Mouse (Mus musculus) cerebellum, postnatal 14 days (tissue): ENCODE results near the gene Zscan2.

Experiments
- DNase-seq, 2 experiments: peaks; one replicate each; pipeline ENCODE4 v3.0.0; 2021; ENCODE audit warnings: mixed read lengths in 2 of 2

The Zscan2 gene

DNA sequence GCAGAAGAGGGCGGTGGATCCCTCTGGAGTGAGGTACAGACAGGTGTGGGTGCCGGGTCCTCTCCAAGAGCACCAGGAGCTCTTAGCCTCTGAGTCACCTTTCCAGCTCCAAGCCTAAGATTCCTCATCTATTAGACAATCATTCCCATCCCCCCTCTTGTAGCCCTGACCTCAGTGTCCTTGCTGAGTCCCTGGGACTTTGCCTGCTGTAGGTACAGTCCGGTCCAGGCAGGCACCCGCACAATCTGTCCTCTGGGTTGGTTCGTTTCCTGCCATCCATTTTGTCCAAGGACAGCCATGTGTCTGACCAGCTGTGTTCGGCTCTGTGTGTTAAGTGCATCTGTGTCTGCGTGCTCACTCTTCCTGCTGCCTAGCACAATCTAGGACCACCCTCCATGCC lies 27.9 kb downstream of the Zscan2 start:
- peak in 1 of 2 experiments; percentile 35 for DNase-seq

DNA sequence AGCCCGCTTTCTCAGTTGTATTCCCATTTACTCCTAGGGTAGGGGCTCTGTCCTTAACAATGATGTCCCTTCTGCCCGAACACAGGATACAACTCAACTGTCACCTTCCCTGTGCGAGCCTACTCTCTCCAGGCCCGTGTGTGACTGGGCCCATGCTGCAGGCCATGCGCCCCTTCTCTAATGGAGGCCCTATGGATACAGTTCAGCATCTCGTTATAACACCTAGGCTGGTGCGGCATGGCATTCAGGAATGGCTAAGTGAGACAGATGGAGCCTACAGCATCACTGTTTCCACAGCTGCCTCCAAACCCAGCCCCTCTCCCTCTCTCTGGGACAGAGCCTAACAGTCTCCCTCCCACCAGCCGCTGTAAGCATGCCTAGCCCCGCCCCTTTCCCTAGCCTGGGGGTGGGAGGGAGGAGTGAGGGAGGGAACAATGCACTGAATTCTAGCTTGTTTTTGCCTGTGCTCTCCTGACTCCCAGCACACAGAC lies 28.3 kb downstream of the Zscan2 start:
- peak in 1 of 2 experiments; percentile 55 for DNase-seq

GRCm38 (mm10) chr7:80889841-80890241 lies 29.1 kb downstream of the Zscan2 start:
- DNase-seq: no peak

- DNase-seq: peak; percentile 76 to 80
Measured at GRCm38 (mm10) chr7:80893086-80893752, 32.5 kb downstream of the Zscan2 start.

GRCm38 (mm10) chr7:80893753-80894129 lies 33.0 kb downstream of the Zscan2 start:
- DNase-seq: no peak

- peak; percentile 52 to 70 for DNase-seq
Measured at GRCm38 (mm10) chr7:80894196-80894595, 33.5 kb downstream of the Zscan2 start.

DNA sequence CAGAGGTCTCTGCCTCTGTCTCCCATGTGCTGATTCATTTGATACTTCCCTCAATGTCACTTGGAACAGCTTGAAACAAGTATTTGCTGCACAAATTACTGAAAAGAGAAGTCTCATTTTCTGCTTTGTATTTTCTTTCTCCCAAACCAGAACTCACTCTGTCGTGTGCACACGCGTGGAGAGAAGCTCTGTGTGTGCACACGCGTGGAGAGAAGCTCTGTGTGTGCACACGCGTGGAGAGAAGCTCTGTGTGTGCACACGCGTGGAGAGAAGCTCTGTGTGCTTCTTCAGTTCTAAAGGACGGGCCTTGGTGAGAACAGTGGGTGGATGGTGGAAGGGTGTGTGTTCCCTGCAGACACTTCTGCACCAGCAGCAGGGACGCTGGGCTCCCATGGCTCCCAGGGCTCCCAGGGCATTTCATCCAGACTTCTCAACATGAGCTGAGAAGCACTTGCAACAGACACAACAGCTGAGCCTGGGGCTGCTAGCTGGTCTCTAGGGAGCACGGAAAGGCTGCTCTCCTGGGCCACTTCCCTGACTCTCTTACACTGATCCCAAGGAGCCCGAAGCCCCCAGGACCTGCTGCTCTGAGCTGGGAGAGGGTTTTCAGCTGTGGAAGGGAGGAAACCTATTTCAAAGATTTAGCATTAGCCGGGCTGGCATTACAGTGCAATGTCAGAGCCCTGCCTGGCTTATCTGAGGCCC lies 34.2 kb downstream of the Zscan2 start:
- DNase-seq: no peak

DNA sequence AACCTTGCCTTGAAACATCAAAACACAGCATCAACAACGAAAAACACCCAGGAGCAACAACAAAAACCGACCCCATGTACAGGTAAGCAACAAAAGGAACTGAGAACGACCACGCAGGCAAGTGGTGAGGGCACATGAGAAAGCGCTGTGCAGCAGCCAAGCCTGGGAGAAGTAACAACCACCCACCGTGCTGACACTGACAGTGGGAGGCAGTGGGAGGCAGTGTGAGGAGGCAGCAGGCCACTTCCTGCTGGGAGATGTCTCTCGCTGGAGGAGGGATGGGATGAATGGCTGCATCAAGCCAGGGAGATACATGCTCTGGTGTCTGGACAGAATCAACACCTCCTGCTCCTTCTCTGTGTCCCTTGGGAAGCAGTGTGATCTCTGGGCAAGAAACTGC lies 36.4 kb downstream of the Zscan2 start:
- DNase-seq: no peak

- DNase-seq: no peak
Measured at GRCm38 (mm10) chr7:80897721-80898120, 37.0 kb downstream of the Zscan2 start.

DNA sequence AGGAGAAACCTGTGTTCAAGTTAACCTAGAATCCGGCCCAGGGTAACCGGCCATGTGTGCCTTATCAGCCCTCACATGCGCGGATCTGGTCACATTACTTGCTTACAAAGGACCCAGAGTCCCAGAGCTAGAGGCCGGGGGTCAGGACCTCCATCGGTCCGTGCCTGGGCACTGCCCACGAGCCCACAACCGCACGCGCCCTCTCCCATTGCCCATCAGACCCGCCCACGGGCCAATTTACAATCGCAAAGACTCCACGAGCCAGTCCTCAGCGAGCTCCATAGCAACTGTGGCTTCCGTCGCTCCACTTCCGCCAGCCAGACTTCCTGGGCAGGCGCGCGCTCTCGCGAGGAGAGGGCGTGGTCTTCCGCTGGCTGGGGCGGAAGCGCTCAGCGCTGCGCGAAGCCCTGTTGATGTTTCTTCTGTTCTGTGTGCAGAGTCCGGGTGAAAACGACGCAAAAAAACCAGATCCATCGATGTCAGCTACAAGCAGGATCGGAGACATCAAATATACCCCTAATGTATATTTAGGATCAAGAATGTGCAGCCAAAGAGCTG lies 40.3 kb downstream of the Zscan2 start, which contains the start of gene Wdr73:
TSS of gene Wdr73 (minus strand) at position 326 of the 558 bp plus-strand sequence.
- DNase-seq: peak; percentile 88 to 89

- DNase-seq: no peak
Measured at GRCm38 (mm10) chr7:80901541-80902274, 41.0 kb downstream of the Zscan2 start.

- DNase-seq: no peak
Measured at GRCm38 (mm10) chr7:80903625-80904422, 43.1 kb downstream of the Zscan2 start.

DNA sequence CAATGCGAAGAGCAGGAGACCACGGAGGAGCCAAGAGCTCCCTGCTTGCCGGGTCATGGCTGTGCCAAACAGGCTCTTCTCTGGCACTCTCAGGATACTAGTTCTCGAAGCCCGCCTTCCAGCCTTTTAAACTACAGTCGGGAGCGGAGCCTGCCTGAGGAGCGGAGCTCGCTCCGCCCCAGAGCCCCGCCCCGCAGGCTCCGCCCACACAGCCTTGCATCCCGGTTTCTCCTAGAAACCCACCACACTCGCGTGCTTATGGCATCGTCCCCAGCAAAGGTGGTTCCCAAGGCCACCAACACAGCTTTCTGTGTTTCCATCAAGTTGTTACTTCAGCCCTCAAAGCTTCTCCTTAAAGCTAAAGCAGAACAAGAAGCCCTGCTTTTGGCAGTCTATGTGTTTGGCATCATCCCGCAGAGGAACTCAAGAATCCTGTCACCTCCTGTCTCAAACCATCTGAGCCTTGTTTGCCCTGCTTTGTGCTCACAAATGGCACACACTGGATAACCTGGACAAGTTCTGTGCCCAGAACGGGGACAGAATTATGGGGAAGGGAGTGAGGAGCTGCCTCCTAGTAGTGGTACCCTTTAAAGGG lies 44.3 kb downstream of the Zscan2 start, which contains the start of gene Nmb:
TSS of gene Nmb (minus strand) at position 156 of the 595 bp plus-strand sequence.
- peak; percentile 73 to 76 for DNase-seq

DNA sequence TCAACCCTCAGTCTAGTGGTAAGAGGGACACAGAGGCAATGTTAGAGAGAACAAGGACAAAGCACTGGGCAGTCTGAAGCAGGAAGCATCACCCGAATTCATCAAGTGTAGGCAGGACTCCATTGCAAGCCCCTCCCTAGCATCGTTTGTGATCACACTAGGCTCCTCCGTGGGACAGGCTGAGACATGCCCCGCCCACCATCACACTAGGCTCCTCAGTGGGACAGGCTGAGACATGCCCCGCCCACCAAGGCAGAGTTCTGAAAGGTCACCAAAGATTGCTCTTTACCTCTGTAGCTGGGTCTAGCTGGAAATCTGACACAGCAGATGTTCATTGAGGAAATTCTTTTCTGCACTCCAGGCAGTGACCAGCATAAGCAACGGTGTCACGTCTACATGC lies 50.3 kb downstream of the Zscan2 start:
- no peak for DNase-seq

GRCm38 (mm10) chr7:80912496-80912895 lies 51.8 kb downstream of the Zscan2 start:
- DNase-seq: no peak

DNA sequence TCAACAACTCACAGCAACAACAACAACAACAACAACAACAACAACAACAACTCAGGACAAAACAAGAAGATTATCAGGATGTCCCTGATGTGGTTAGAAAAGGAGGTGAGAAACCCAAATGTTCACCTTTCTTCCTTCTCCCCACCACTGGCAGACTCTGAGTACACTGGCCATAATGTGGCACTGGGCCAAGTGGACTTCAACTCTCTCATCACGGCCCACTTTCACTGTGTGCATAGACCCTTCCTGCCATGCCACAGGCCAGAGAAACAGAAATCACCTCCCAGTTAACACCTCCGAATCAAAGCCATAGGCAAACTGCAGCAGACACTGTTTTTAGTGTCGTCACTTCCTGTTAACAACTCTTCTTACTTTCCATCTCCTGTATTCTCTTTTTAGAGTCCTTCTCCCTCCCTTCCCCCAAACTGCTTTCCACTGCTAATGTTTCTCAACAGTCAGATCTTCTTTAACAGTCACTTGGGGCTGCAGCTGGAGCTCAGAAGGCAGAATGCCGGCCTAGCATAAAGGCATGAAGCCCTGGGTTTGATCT lies 57.3 kb downstream of the Zscan2 start:
- no peak for DNase-seq

DNA sequence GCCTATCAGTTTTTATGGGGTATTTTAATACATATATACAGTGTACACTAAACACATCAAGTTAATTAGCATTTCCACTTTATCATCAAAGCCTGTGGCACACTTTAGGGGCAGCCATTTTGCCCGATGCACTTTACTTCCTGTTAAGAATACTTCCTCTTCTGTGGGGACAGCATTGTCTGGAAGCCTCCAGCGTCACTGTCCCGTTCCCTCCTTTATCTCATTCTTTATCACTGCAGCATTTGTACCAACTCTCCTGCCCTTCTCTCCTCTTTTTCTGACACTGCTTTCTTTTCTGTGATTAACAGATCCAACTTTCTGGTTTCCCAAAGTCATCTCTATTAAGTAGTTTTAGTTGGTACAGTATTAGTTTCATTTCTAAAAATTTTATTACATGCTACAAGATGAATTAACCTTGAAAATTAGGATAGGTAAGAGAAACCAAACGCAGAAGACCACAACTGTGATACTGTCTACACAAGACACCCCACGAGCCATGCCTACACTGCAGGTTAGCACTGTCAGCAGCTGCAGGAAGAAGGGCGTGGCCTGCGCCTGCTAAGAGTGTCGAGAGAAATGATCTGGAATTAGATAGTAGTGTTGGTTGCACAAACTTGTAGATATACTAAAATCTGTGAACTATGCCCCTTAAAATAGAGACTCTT lies 58.4 kb downstream of the Zscan2 start:
- DNase-seq: no peak

GRCm38 (mm10) chr7:80919647-80920008 lies 58.9 kb downstream of the Zscan2 start:
- no peak for DNase-seq

DNA sequence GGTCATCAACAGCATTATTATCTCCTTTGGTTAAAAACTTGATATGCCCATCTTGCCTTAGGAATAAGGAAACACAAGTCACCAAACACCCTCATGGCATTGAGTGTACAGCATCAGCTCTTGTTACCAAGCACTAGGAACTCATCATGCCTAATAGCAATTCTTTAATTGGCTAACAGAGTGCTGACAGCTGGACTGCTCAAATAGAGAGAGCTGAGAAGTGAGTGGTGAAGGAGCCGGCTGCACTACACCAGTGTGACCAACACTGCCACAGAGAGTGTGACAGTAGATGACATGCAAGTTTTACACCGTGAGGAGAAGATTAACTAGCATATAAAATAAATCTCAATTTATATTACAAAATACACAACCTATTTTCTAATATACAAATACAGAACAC lies 62.4 kb downstream of the Zscan2 start:
- DNase-seq: no peak
